8 mouse cellular contexts compared by ENCODE assay signal in genomic region chr14:33445962-33446361, GRCm38 (mm10). TPM values are rescaled to one million over a fixed set of nuclear protein-coding genes. Genes with fewer than 3 reads are reported as not detected.
DNase-seq lines count a peak whose midpoint lies in the region; ATAC-seq and TF ChIP-seq lines count a peak whose summit lies in the region.

No protein-coding gene starts in this region.

- intact Hi-C loops in left cerebral cortex, postnatal 14 days (cut with DNase I), result loop anchor here (5.0 kb wide), 1 partner anchor 86 kb away; no protein-coding TSS in a partner anchor

- no peaks in the 10 kb centered on the region for H3K36me3 ChIP-seq in heart, postnatal 0 days (replicated peaks; ENCODE audit: control insufficient read depth, insufficient read depth, low read length)
- no peaks in the 10 kb centered on the region for H3K36me3 ChIP-seq in hindbrain, embryonic 14.5 days (replicated peaks; ENCODE audit: control insufficient read depth, insufficient read depth)
- H3K36me3 ChIP-seq in midbrain, embryonic 13.5 days, result no peaks in the 10 kb centered on the region

- TF ChIP-seq EP300 in heart, postnatal 0 days (IDR thresholded peaks at IDR 0.05; ENCODE audit: low read depth), result no peak

- H3K9me3 ChIP-seq in heart, postnatal 0 days (replicated peaks; ENCODE audit: control insufficient read depth, low read length), result no peaks in the 10 kb centered on the region
- H3K9me3 ChIP-seq in hindbrain, embryonic 14.5 days (ENCODE audit: control insufficient read depth, low read length), result no peaks in the 10 kb centered on the region
- no peaks in the 10 kb centered on the region for H3K9me3 ChIP-seq in midbrain, embryonic 13.5 days

- H3K27ac ChIP-seq in heart, postnatal 0 days (ENCODE audit: low read depth), result peak overlapping the region; percentile 93; the same call in 1 of the 2 replicates
- H3K27ac ChIP-seq in hindbrain, embryonic 14.5 days, result no peak overlapping the region
- no peak overlapping the region for H3K27ac ChIP-seq in midbrain, embryonic 13.5 days

- peak overlapping the region; percentile 76 for H3K4me2 ChIP-seq in heart, postnatal 0 days (ENCODE audit: low read depth, low read length)
- peak overlapping the region; percentile 59 for H3K4me2 ChIP-seq in hindbrain, embryonic 14.5 days (replicated peaks)
- H3K4me2 ChIP-seq in midbrain, embryonic 13.5 days (replicated peaks), result peak overlapping the region; percentile 64

- 36% methylated on average over 3 of the region's 3 CpGs for WGBS in heart, postnatal 0 days
- 39% methylated on average over 3 of the region's 3 CpGs for WGBS in hindbrain, embryonic 14.5 days
- WGBS in midbrain, embryonic 13.5 days, result 43% methylated on average over 3 of the region's 3 CpGs

- no peaks in the 10 kb centered on the region for H3K27me3 ChIP-seq in heart, postnatal 0 days (ENCODE audit: control insufficient read depth, insufficient read depth, low read length)
- H3K27me3 ChIP-seq in hindbrain, embryonic 14.5 days (ENCODE audit: control insufficient read depth, insufficient read depth, low read length), result peaks cover 17% of the 10 kb centered on the region; the same call in 1 of the 2 replicates
- peaks cover 28% of the 10 kb centered on the region for H3K27me3 ChIP-seq in midbrain, embryonic 13.5 days

- H3K4me3 ChIP-seq in heart, postnatal 0 days (ENCODE audit: low read depth, low read length), result peak overlapping the region; percentile 91
- H3K4me3 ChIP-seq in hindbrain, embryonic 14.5 days (replicated peaks; ENCODE audit: low read length), result peak overlapping the region; percentile 80
- peak overlapping the region; percentile 87 for H3K4me3 ChIP-seq in midbrain, embryonic 13.5 days (replicated peaks)

- TF ChIP-seq POLR2A in brain, embryonic 14.5 days (IDR thresholded peaks at IDR 0.05; ENCODE audit: borderline replicate concordance, extremely low read depth, insufficient read depth, insufficient read length, poor library complexity, severe bottlenecking), result no peak

- H3K4me1 ChIP-seq in heart, postnatal 0 days (ENCODE audit: control insufficient read depth, insufficient read depth), result peaks cover 30% of the 10 kb centered on the region
- H3K4me1 ChIP-seq in hindbrain, embryonic 14.5 days (replicated peaks; ENCODE audit: control insufficient read depth, insufficient read depth, low read length), result peaks cover 25% of the 10 kb centered on the region
- H3K4me1 ChIP-seq in midbrain, embryonic 13.5 days (replicated peaks), result peaks cover 22% of the 10 kb centered on the region

- no peak for DNase-seq in heart, postnatal 0 days (ENCODE audit: low spot score)
- DNase-seq in heart, adult 8-10 months (ENCODE audit: low spot score), result no peak
- peak; percentile 44 for DNase-seq in brain, embryonic 14.5 days (ENCODE audit: low read depth)
- DNase-seq in hindbrain, embryonic 14.5 days (ENCODE audit: low spot score), result no peak
- DNase-seq in left cerebral cortex, postnatal 14 days (ENCODE audit: low spot score in 2 of 2), result no peak
- DNase-seq in cerebellum, postnatal 4 days (ENCODE audit: low spot score in 2 of 2), result no peak
- no peak for DNase-seq in cerebellum, adult 9-11 months

- no peak for ATAC-seq in heart, postnatal 0 days (ENCODE audit: insufficient read depth, low read depth)
- ATAC-seq in hindbrain, embryonic 14.5 days (ENCODE audit: low FRiP score), result no peak
- ATAC-seq in midbrain, embryonic 13.5 days, result no peak

- H3K9ac ChIP-seq in heart, postnatal 0 days (replicated peaks; ENCODE audit: low read depth, low read length), result peak overlapping the region; percentile 91
- H3K9ac ChIP-seq in hindbrain, embryonic 14.5 days, result peak overlapping the region; percentile 96
- H3K9ac ChIP-seq in midbrain, embryonic 13.5 days (replicated peaks), result peak overlapping the region; percentile 95

- no peak for TF ChIP-seq CTCF in heart, postnatal 0 days (IDR thresholded peaks at IDR 0.05; ENCODE audit: low read depth)
- no peak for TF ChIP-seq CTCF in brain, embryonic 14.5 days (IDR thresholded peaks at IDR 0.05; ENCODE audit: borderline replicate concordance, extremely low read depth, insufficient read depth, insufficient read length)

RNA-seq across cellular contexts. Expression of gene Mapk8, which starts 1.0 kb away (rescaled TPM):
- 59.7 and 88.1 TPM in 2 replicates for total RNA-seq in heart, postnatal 0 days (2014; rRNA removed; ENCODE audit: low replicate concordance)
- 10.2 and 12.8 TPM in 2 replicates for polyA plus RNA-seq in heart, postnatal 0 days (2015; fragmentation: Nextera tagmentation; extraction: Ambion mirVana)
- 10 to 100 TPM; 21.7 to 27.6 (median 23.0) TPM for total RNA-seq in heart, adult 8-10 months (2022)
- 86.4 and 97.9 TPM in 2 replicates for polyA plus RNA-seq in brain, embryonic 14.5 days (2012; rRNA removed)
- polyA plus RNA-seq in hindbrain, embryonic 14.5 days (2014; fragmentation: Nextera tagmentation; extraction: Ambion mirVana), result 42.8 and 45.4 TPM in 2 replicates
- 36.9 and 37.6 TPM in 2 replicates for polyA plus RNA-seq in midbrain, embryonic 13.5 days (2015; fragmentation: Nextera tagmentation; extraction: Ambion mirVana)
- total RNA-seq in left cerebral cortex, postnatal 14 days (2021), result 100 to 1,000 TPM; 142 to 150 TPM

RNA-seq across cellular contexts. Expression of gene Frmpd2, which starts 25.5 kb away (rescaled TPM):
- total RNA-seq in heart, postnatal 0 days (2014; rRNA removed; ENCODE audit: low replicate concordance), result not detected in 2 replicates
- 0.03 and 0.05 TPM in 2 replicates for polyA plus RNA-seq in heart, postnatal 0 days (2015; fragmentation: Nextera tagmentation; extraction: Ambion mirVana)
- total RNA-seq in heart, adult 8-10 months (2022), result under 1 TPM in 1 of 4 experiments, not detected in 3; 0.16 TPM
- 0.03 and 0.07 TPM in 2 replicates for polyA plus RNA-seq in brain, embryonic 14.5 days (2012; rRNA removed)
- polyA plus RNA-seq in hindbrain, embryonic 14.5 days (2014; fragmentation: Nextera tagmentation; extraction: Ambion mirVana), result 0.16 and 0.30 TPM in 2 replicates
- 0.09 TPM in 1 of 2 replicates, not detected in the other for polyA plus RNA-seq in midbrain, embryonic 13.5 days (2015; fragmentation: Nextera tagmentation; extraction: Ambion mirVana)
- total RNA-seq in left cerebral cortex, postnatal 14 days (2021), result 1 to 10 TPM; 1.2 to 1.6 TPM
